ENCODE assay signal across 30 mouse cellular contexts in genomic region chr12:39996015-39996414, GRCm38 (mm10). TPM values are rescaled to one million over a fixed set of nuclear protein-coding genes. Genes with fewer than 3 reads are reported as not detected.
DNase-seq lines count a peak whose midpoint lies in the region; ATAC-seq and TF ChIP-seq lines count a peak whose summit lies in the region.
"Had no signal": no experiment of that assay in that cellular context is flagged by ENCODE, and none has a peak within 500 bp of the region (broad histone marks: within the 10 kb centered on the region; RNA-seq: fewer than 3 reads in every experiment).

No protein-coding gene starts in this region.

- H3K9ac ChIP-seq in liver, embryonic 12.5 days: peak overlapping the region; percentile 33; the same call in 1 of the 2 replicates
- no peak overlapping the region for H3K9ac ChIP-seq in ES-Bruce4 (ENCODE audit: low read depth, poor library complexity, severe bottlenecking)
- H3K9ac ChIP-seq in liver, embryonic 16.5 days (ENCODE audit: low read depth, low read length): no peak overlapping the region; the same call in 1 of the 2 replicates
- H3K9ac ChIP-seq: embryonic facial prominence, embryonic 13.5 days; forebrain, embryonic 13.5 days; hindbrain, embryonic 13.5 days; intestine, embryonic 15.5 days had no signal

- ATAC-seq in liver, embryonic 12.5 days: peak; percentile 65
- ATAC-seq in erythroblast, adult 5-6 weeks (replicated peaks; ENCODE audit: low FRiP score, poor library complexity, severe bottlenecking): peak; percentile 36; the same call in 1 of the 2 replicates
- 0 out of 2 replicates have a peak, but pooled peaks have one; percentile 11 for ATAC-seq in liver, embryonic 16.5 days (ENCODE audit: low read depth)
- ATAC-seq: activated CD4-positive, CD25-positive, alpha-beta regulatory T cell, adult 4 months; forebrain, embryonic 13.5 days; forebrain, embryonic 16.5 days; hindbrain, embryonic 16.5 days; intestine, embryonic 15.5 days had no signal

- H3K4me3 ChIP-seq in liver, embryonic 12.5 days: no peak overlapping the region
- H3K4me3 ChIP-seq in ES-Bruce4 (ENCODE audit: low read depth, low read length): no peak overlapping the region
- H3K4me3 ChIP-seq in liver, embryonic 16.5 days (ENCODE audit: low read depth, low read length): no peak overlapping the region
- H3K4me3 ChIP-seq: embryonic facial prominence, embryonic 10.5 days; embryonic facial prominence, embryonic 13.5 days; forebrain, embryonic 10.5 days; forebrain, embryonic 13.5 days; hindbrain, embryonic 10.5 days; hindbrain, embryonic 13.5 days; intestine, embryonic 15.5 days had no signal

- no peak for TF ChIP-seq CTCF in ES-Bruce4 (IDR thresholded peaks at IDR 0.05; ENCODE audit: low read depth, low read length)

- no peaks in the 10 kb centered on the region for H3K9me3 ChIP-seq in liver, embryonic 12.5 days (replicated peaks)
- no peaks in the 10 kb centered on the region for H3K9me3 ChIP-seq in ES-Bruce4 (replicated peaks; ENCODE audit: control insufficient read depth, insufficient read depth, low read length, poor library complexity, severe bottlenecking)
- H3K9me3 ChIP-seq in liver, embryonic 16.5 days (replicated peaks; ENCODE audit: control insufficient read depth, low read length): no peaks in the 10 kb centered on the region
- H3K9me3 ChIP-seq: embryonic facial prominence, embryonic 10.5 days; embryonic facial prominence, embryonic 13.5 days; forebrain, embryonic 10.5 days; forebrain, embryonic 13.5 days; G1E; hindbrain, embryonic 10.5 days; hindbrain, embryonic 13.5 days; intestine, embryonic 15.5 days had no signal

- no peak for TF ChIP-seq POLR2A in ES-Bruce4 (IDR thresholded peaks at IDR 0.05; ENCODE audit: insufficient read depth, low read length)

- no peaks in the 10 kb centered on the region for H3K27me3 ChIP-seq in liver, embryonic 12.5 days (replicated peaks)
- no peaks in the 10 kb centered on the region for H3K27me3 ChIP-seq in ES-Bruce4 (ENCODE audit: control insufficient read depth, insufficient read depth, low read length, poor library complexity, severe bottlenecking)
- H3K27me3 ChIP-seq in liver, embryonic 16.5 days (ENCODE audit: control insufficient read depth, insufficient read depth, low read depth, low read length): no peaks in the 10 kb centered on the region
- H3K27me3 ChIP-seq: CH12.LX; embryonic facial prominence, embryonic 13.5 days; hindbrain, embryonic 13.5 days; intestine, embryonic 15.5 days had no signal

- 50% methylated on average over 5 of the region's 5 CpGs for WGBS in liver, embryonic 12.5 days (ENCODE audit: insufficient replicate concordance)
- 50% methylated on average over 5 of the region's 5 CpGs for WGBS in liver, embryonic 16.5 days (ENCODE audit: insufficient replicate concordance)

- H3K36me3 ChIP-seq in liver, embryonic 12.5 days: no peaks in the 10 kb centered on the region
- no peaks in the 10 kb centered on the region for H3K36me3 ChIP-seq in ES-Bruce4 (ENCODE audit: control insufficient read depth, insufficient read depth, low read length, poor library complexity, severe bottlenecking)
- H3K36me3 ChIP-seq in liver, embryonic 16.5 days (ENCODE audit: control insufficient read depth, insufficient read depth): no peaks in the 10 kb centered on the region
- H3K36me3 ChIP-seq: embryonic facial prominence, embryonic 10.5 days; embryonic facial prominence, embryonic 13.5 days; forebrain, embryonic 10.5 days; G1E; hindbrain, embryonic 10.5 days; hindbrain, embryonic 13.5 days; intestine, embryonic 15.5 days had no signal

- peaks cover 16% of the 10 kb centered on the region for H3K4me1 ChIP-seq in liver, embryonic 12.5 days
- peaks cover 6% of the 10 kb centered on the region for H3K4me1 ChIP-seq in ES-Bruce4 (ENCODE audit: control insufficient read depth, insufficient read depth, low read length)
- H3K4me1 ChIP-seq in liver, embryonic 16.5 days (ENCODE audit: control insufficient read depth, low read depth, low read length): peaks cover 7% of the 10 kb centered on the region

- no peak for DNase-seq in liver
- no peak for DNase-seq in adrenal gland, postnatal 4 days (ENCODE audit: low spot score in 2 of 2)
- DNase-seq in cerebellum, adult 11-12 months: no peak
- no peak for DNase-seq in kidney, postnatal 10 days
- DNase-seq: adrenal gland, adult 8-10 months; adrenal gland, postnatal 25 days; B cell, adult 2 months; cerebellum, adult 8-10 months; cerebellum, postnatal 10 days; cerebellum, postnatal 36 days; embryo, embryonic 11 days; gastrocnemius, postnatal 10 days; gastrocnemius, postnatal 36 days had no signal

- H3K27ac ChIP-seq in liver, embryonic 12.5 days: peak overlapping the region; percentile 31
- H3K27ac ChIP-seq in ES-Bruce4 (ENCODE audit: insufficient read depth, low read length): peak overlapping the region; percentile 8
- peak overlapping the region; percentile 50; the same call in 1 of the 2 replicates for H3K27ac ChIP-seq in liver, embryonic 16.5 days (ENCODE audit: low read length)
- H3K27ac ChIP-seq: embryonic facial prominence, embryonic 10.5 days; embryonic facial prominence, embryonic 13.5 days; forebrain, embryonic 10.5 days; forebrain, embryonic 13.5 days; hindbrain, embryonic 10.5 days; hindbrain, embryonic 13.5 days; intestine, embryonic 15.5 days had no signal

- TF ChIP-seq EP300 in ES-Bruce4 (IDR thresholded peaks at IDR 0.05; ENCODE audit: insufficient read depth, low read depth, low read length): no peak

- H3K4me2 ChIP-seq in liver, embryonic 12.5 days: no peak overlapping the region
- peak overlapping the region; percentile 9; the same call in 1 of the 2 replicates for H3K4me2 ChIP-seq in liver, embryonic 16.5 days (ENCODE audit: low read depth, low read length)
- H3K4me2 ChIP-seq: embryonic facial prominence, embryonic 13.5 days; forebrain, embryonic 13.5 days; heart, embryonic 11.5 days; hindbrain, embryonic 13.5 days; intestine, embryonic 15.5 days had no signal

RNA-seq across cellular contexts. Expression of gene Arl4a, which starts 41.8 kb away (rescaled TPM):
- polyA plus RNA-seq in liver, embryonic 12.5 days (2016; fragmentation: Nextera tagmentation; extraction: Ambion mirVana): 61.4 and 71.0 TPM in 2 replicates
- 23.7 and 26.5 TPM in 2 replicates for polyA plus RNA-seq in ES-Bruce4 (2011; ENCODE audit: insufficient read depth, insufficient read length, low read depth, missing spikeins)
- 567 and 568 TPM in 2 replicates for total RNA-seq in erythroblast, adult 5-6 weeks (2015; ENCODE audit: low replicate concordance)
- 331 and 428 TPM in 2 replicates for total RNA-seq in erythroblast, adult 5-6 weeks (2017; ENCODE audit: low replicate concordance)
- 92.3 and 93.3 TPM in 2 replicates for polyA plus RNA-seq in liver, embryonic 16.5 days (2015; fragmentation: Nextera tagmentation; extraction: Ambion mirVana)
- 10 to 100 TPM; 66.8 to 67.5 TPM for total RNA-seq in adrenal gland, postnatal 4 days (2021)

Comparison
In these comparisons a context has a peak if more than half of its experiments do, and no peak if none do; other contexts are left out.
1. ATAC-seq: peak in every context shown above with its lines; median percentile 65 in liver, embryonic 12.5 days; 36 in erythroblast, adult 5-6 weeks; 11 in liver, embryonic 16.5 days.